Mouse (Mus musculus): ENCODE data around the gene Olfr27.

DNA sequence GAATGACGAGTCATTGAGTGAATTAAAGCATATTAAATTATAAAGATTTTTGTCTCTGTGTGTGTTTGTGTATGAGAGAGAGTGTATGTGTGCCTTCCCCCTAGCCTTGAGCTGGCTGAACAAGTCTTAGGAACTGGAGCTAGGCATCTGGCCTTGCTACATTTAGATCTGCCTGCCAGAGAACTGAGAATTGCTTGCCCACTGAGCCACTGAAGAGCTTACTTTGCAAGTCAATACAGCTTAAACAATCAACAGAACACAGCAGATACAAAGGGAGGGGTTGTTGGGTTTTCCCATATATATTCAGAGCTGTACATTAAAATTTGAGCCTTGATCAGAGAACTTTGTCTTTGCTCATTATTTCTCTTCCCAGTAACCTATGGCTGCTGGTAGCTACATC, 24.5 kb downstream of the Olfr27 start:
- TF ChIP-seq GATA1 (IDR thresholded peaks at IDR 0.05; ENCODE audit: borderline replicate concordance, low read length) (no peak), FLI1 (IDR thresholded peaks at IDR 0.05; ENCODE audit: low read length) (no peak)

Measured in megakaryocyte, embryonic 14.5 days (primary cell).